Mouse (Mus musculus) spleen, adult 2 months (tissue): ENCODE data around the gene Krt14.

Experiments
- CTCF ChIP-seq: fragments of 200-500 bp; IDR thresholded peaks from 2 replicates; pipeline ENCODE4 v1.5.1; 2011; ENCODE audit warnings: mild to moderate bottlenecking, inconsistent platforms; ENCODE audit not compliant: insufficient read depth, insufficient read length, insufficient replicate concordance; ENCODE audit errors: extremely low read depth
- POLR2A ChIP-seq: fragments of 200-500 bp; IDR thresholded peaks from 2 replicates; pipeline ENCODE4 v1.6.1; 2011; ENCODE audit warnings: low read depth, low read length, inconsistent platforms

GRCm38 (mm10) chr11:100191820-100192219 is 15.5 kb downstream of the Krt14 start:
- TF ChIP-seq CTCF: no peak
- no peak for TF ChIP-seq POLR2A
